Mouse (Mus musculus) adrenal gland, postnatal 4 days (tissue): ENCODE data around the gene Mus81. TPM values are rescaled to one million over a fixed set of nuclear protein-coding genes. Genes with fewer than 3 reads are reported as not detected.

Experiments
- DNase-seq, 2 experiments: peaks; one replicate each; pipeline ENCODE4 v3.0.0; 2021 to 2022; ENCODE audit warnings: low spot score in 2 of 2, mixed read lengths in 2 of 2
- total RNA-seq, 2 experiments: library from RNA; stranded (reverse); gene quantifications; 2 replicates each; pipeline ENCODE4 v1.2.3; 2021

The Mus81 gene
- total RNA-seq, 2 experiments from 2014 or later: 24.9 to 29.8 TPM

GRCm38 (mm10) chr19:5472857-5473256, 15.3 kb downstream of the Mus81 start:
- no peak for DNase-seq

GRCm38 (mm10) chr19:5471846-5472245, 16.4 kb downstream of the Mus81 start:
- DNase-seq: no peak

DNA sequence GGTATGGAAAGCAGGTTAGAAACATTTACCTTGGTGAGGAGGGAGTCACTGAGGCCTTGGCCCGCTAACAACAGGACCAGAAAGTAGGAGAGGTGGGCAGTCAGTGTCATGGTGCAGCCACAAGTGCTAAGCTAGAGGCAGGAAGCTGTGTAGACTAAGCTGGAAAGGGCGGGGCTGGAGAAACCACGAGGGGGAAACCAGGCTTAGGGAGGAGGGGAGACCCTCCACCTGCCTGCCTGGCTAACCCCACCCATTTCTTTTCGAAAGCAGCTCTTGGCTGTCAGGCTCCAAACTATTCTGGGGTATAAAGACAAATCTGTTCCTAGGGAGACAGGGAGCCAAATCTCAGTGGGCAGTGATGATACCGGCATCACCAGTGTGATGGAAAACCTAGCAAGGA, 19.8 kb downstream of the Mus81 start, which contains the start of gene Ctsw:
Gene Ctsw, minus strand, starts transcription at position 134 of the 400 bp plus-strand sequence.
- DNase-seq: no peak

DNA sequence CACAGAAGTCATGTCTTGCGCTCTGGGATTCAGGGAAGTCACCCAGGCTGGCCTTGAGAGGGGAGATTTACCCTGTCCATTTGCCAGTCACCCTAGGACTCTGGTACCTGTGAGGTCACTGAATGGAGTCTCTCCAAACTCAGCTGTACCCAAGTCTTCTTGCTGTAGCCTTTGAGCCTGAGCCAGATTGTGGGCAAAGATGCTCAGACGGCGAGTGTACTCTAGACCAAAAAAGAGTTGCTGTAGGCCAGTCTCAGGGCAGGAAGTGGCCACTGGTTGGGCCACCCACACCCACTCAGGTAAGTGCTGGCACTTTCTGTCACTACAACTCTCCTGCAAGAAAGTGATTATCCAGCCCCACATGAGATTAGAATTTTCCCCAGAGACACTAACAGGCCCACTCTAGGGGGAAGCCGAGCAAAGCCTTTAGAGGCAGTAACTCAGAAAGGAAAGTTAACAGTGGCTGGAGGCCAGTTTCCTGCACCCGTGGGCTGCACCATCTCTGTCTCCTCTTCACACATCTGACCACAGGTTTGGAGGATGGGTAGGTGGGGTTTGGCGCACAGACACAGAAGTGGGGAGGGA, 21.2 kb downstream of the Mus81 start:
- no peak for DNase-seq

- DNase-seq: no peak
Observed at GRCm38 (mm10) chr19:5465037-5465436, 23.2 kb downstream of the Mus81 start.

GRCm38 (mm10) chr19:5463791-5464562, 24.2 kb downstream of the Mus81 start:
- DNase-seq: no peak

GRCm38 (mm10) chr19:5463212-5463611, 25.0 kb downstream of the Mus81 start:
- no peak for DNase-seq

DNA sequence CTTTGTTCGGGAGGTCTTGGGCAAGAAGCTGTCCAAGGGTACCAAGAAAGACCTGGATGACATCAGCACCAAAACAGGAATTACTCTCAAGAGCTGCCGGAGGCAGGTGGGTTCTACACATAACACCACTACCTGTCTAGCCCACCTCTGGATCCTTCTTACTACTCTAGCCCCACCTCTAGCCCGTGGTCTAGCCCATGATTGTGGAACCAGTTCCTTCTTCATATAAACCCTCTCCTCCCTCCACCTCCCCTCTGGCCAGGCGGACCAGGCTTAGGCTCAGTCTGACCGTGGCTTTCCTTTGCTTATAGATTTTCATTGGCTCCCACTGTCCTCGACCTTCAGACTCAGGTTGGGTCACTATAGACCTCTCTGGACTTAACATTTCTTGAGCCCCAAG, 26.8 kb downstream of the Mus81 start:
- no peak for DNase-seq

- DNase-seq: peak; percentile 73 to 79
Observed at GRCm38 (mm10) chr19:5460465-5460911, 27.7 kb downstream of the Mus81 start, which contains the start of gene Fibp. Fibp (plus strand) TSS chr19:5460615.

GRCm38 (mm10) chr19:5459896-5460295, 28.3 kb downstream of the Mus81 start:
- no peak for DNase-seq

DNA sequence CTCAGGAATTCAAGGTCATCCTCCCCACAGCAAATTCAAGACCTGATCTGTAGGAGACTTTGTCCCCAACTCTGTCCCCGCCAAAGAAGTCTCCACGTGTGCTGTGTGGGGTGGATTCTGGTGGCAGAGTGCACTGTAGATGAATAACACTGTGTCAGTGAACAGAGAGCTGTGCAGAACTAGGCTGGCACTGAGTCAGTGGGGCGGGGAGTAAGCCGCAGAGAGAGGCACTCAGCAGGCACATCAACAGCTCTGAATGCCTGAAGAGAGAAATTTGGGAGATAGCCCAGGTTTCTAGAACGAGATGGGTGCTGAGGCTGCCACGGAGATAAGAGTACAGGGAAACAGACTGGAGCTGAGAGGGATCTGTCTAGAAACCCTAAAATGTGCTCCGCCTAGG, 29.2 kb downstream of the Mus81 start:
- DNase-seq: no peak

DNA sequence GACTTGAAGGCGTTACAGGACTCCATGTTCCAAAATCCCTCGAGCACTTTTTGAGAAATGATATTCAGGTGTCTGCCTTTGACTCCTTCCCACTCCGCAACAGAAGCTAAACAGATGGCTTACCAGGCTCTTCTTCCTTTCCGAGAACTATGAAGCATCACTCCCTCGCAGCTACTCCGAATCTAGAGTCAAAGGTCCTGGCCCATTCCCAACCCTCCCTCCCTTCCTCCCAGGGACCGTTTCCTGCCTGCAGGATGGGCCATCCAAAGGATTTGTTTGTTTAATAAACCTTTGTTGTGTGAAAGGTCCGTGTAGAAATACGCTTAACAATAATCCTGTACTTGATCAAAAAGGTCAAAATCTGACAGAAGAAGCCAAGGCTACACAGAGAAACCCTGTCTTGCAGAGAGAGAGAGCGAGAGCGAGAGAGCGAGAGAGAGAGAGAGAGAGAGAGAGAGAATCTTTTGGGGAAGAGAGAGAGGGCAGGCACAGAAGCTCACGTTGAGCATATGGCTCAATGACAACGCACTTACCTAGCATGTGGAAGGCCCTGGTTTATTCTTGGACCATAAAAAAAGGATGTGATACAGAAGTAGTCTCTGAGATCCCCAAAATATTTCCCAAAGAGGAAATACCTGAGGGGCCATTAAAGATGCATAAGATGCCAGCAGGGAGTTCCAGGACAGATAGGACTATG, 30.3 kb downstream of the Mus81 start, which contains the start of gene Ccdc85b:
Gene Ccdc85b, minus strand, starts transcription at position 149 of the 697 bp plus-strand sequence.
- DNase-seq: no peak

DNA sequence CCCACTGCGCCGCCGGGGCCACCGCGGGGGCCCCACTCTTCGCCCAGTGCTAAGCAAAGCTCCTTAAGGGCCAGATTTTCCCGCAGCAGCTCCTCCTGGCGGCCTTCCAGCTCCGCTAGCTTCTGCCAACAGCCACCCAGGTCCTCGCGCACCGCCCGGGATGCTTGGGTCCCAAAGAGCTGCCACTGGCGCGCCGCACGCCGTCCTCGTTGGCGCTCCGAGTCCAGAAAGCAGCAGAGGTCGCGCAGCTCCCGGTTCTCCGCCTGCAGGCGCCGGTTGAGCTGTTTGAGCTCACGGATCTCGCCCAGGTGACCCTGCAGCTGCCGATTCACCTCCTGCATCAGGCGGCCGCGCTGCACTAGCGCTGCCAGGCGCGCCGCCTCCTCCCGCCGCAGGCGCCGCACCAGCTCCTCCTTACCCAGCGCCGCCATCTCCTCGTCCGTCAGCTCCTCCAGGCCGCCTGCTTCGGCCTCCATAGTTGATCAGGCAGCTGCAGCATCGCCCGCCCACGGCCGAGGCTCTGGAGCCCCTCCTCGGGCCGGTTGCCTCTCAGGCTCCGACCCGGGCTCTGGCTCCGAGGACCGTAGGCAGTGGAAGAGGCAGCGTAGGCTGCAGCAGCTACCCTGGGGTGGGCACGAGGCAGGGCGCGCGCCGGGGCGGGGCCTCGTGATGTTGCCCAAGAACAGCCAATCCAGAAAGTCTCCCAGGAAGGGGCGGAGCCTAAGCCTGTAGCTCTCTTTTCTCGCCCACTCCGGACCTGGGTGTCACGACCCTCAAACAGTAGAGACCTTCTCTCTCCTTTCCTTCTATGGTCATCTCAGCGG, 31.1 kb downstream of the Mus81 start:
- DNase-seq: peak; percentile 81 to 89

GRCm38 (mm10) chr19:5456241-5456921, 31.8 kb downstream of the Mus81 start:
- no peak for DNase-seq

- DNase-seq: no peak
Observed at GRCm38 (mm10) chr19:5455568-5455967, 32.6 kb downstream of the Mus81 start.

- no peak for DNase-seq
Observed at GRCm38 (mm10) chr19:5455037-5455436, 33.2 kb downstream of the Mus81 start.

GRCm38 (mm10) chr19:5451766-5452165, 36.4 kb downstream of the Mus81 start:
- DNase-seq: no peak

DNA sequence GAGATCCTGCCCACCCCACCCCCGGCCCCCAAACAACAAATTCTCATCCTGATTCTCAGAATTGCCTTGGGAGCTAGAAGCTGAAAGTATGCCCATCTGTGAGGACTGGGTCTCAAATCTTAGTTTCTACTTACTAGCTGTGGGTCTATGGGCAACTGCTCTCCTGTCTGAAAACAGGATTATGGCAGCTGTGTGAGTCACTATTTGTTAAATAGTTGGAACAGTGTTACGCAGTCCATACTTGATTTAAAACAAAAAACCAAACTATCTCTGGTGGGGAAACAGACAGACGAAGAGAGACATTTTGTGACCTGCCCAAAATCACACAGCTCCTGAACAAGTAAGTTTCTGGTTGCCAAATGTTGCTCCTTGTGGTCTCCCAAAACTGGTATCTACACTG, 38.5 kb downstream of the Mus81 start:
- no peak for DNase-seq

DNA sequence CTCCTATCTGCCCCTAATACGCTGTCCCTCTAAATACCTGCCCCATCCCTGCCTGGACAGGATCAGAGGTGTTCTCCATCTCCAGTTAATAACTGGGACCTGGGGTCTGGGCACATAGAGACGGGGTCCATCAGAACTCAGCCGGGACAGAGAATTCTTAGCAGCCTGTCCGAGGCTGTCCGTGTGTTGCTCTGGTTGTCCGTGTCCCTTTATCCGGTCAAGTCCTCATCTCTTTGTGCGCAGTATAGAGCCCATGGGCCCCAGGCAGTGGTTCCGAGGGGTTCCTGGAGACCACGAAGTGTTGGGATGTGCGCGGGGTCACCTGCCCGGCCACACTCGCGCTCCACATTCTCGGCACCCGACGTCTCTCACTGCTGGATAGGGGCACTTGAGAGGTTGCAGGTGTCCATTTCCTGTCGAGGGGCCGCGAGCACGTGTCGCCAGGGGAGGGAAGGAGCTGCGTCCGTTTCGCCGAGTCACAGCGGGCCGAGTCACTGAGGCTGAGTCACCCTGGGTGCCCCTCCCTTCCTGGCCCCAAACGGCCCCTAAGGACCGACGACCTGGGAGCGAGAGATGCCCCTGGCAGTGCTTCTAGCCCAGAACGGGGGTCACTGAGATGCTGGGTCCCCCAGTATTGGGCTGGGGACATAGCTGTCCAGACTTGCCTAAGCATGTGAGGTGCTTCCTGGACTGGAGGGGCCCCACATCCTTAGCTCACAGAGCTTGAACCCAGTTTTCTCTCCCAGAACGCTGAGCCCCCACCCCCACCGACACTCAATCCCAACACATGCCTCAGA, 39.6 kb downstream of the Mus81 start:
- DNase-seq: no peak
